Mouse (Mus musculus) MEL (cell line): ENCODE data around the gene Ppfibp1.

Experiments used
- CHD2 ChIP-seq: IDR thresholded peaks from 2 replicates; pipeline ENCODE4 v1.6.1; 2011; ENCODE audit warnings: low read length, improper control_type of control experiment
- CTCF ChIP-seq, 3 experiments: IDR thresholded peaks in 2 of 3; conservative IDR thresholded peaks in 1 of 3; 2 replicates each; pipeline ENCODE4 v1.5.1; 2011 to 2012; ENCODE audit warnings: low read length in 3 of 3, low read depth in 2 of 3, mild to moderate bottlenecking in 2 of 3, improper control_type of control experiment in 1 of 3, inconsistent platforms in 1 of 3, mixed read lengths in 1 of 3, moderate library complexity in 1 of 3; ENCODE audit not compliant: control insufficient read depth in 1 of 3, insufficient read depth in 1 of 3, poor library complexity in 1 of 3, severe bottlenecking in 1 of 3
- ELF1 ChIP-seq: IDR thresholded peaks from 2 replicates; pipeline ENCODE4 v1.6.1; 2014; ENCODE audit warnings: low read depth, mild to moderate bottlenecking, inconsistent platforms, low read length, improper control_type of control experiment, moderate library complexity
- MEF2A ChIP-seq: IDR thresholded peaks from 2 replicates; pipeline ENCODE4 v1.6.1; 2014; ENCODE audit warnings: low read depth, mild to moderate bottlenecking, inconsistent platforms, low read length, improper control_type of control experiment; ENCODE audit not compliant: poor library complexity, insufficient replicate concordance, severe bottlenecking; ENCODE audit errors: extremely low read depth
- POLR2A ChIP-seq, 2 experiments: IDR thresholded peaks; 2 replicates each; pipeline ENCODE4 v1.6.1; 2011 to 2012; ENCODE audit warnings: low read length in 2 of 2, mild to moderate bottlenecking in 2 of 2, control low read depth in 1 of 2, improper control_type of control experiment in 1 of 2, low read depth in 1 of 2, moderate library complexity in 1 of 2; ENCODE audit not compliant: control insufficient read depth in 1 of 2, insufficient read depth in 1 of 2, poor library complexity in 1 of 2
- TAL1 ChIP-seq: IDR thresholded peaks from 2 replicates; pipeline ENCODE4 v1.6.1; 2012; ENCODE audit warnings: mild to moderate bottlenecking, inconsistent platforms, low read length, moderate library complexity, mixed read lengths
- TBP ChIP-seq: IDR thresholded peaks from 2 replicates; pipeline ENCODE4 v1.8.0; 2011; ENCODE audit warnings: low read depth, low read length, improper control_type of control experiment
- USF2 ChIP-seq, 2 experiments: IDR thresholded peaks; 2 replicates each; pipeline ENCODE4 v1.6.1; 2011 to 2012; ENCODE audit warnings: improper control_type of control experiment in 2 of 2, low read length in 2 of 2, borderline replicate concordance in 1 of 2, inconsistent platforms in 1 of 2, low read depth in 1 of 2, mild to moderate bottlenecking in 1 of 2; ENCODE audit not compliant: insufficient read depth in 1 of 2
- ZKSCAN1 ChIP-seq: IDR thresholded peaks from 2 replicates; pipeline ENCODE4 v1.6.1; 2012; ENCODE audit warnings: low read depth, mild to moderate bottlenecking, inconsistent platforms, low read length, improper control_type of control experiment, moderate library complexity

- TF ChIP-seq CHD2 (no peak), MEF2A (no peak), TBP (no peak), ZKSCAN1 (no peak), CTCF (IDR thresholded peaks at IDR 0.05 in 2 of 3, conservative IDR thresholded peaks at IDR 0.05 in 1 of 3; ENCODE audit: control insufficient read depth in 1 of 3, insufficient read depth in 1 of 3, low read depth in 2 of 3, low read length in 3 of 3, poor library complexity in 1 of 3, severe bottlenecking in 1 of 3) (peak; percentile 28 to 30 (median 28); a peak in 5 of 6 replicates), POLR2A (IDR thresholded peaks at IDR 0.05; ENCODE audit: control insufficient read depth in 1 of 2, insufficient read depth in 1 of 2, low read depth in 1 of 2, low read length in 2 of 2, poor library complexity in 1 of 2) (no peak), USF2 (IDR thresholded peaks at IDR 0.05; ENCODE audit: borderline replicate concordance in 1 of 2, insufficient read depth in 1 of 2, low read depth in 1 of 2, low read length in 2 of 2) (no peak), TAL1 (no peak), ELF1 (no peak)
Observed at GRCm38 (mm10) chr6:146876820-146877219, 11.5 kb upstream of the Ppfibp1 start.
